Comparison of ENCODE assay signal across 24 mouse cellular contexts in genomic region chr17:46996484-46996883, GRCm38 (mm10). TPM values are rescaled to one million over a fixed set of nuclear protein-coding genes. Genes with fewer than 3 reads are reported as not detected.
A peak's percentile ranks its signal among the peaks of the same experiment; 100 is the strongest.
DNase-seq lines count a peak whose midpoint lies in the region; ATAC-seq and TF ChIP-seq lines count a peak whose summit lies in the region.
"Had no signal": no experiment of that assay in that cellular context is flagged by ENCODE, and none has a peak within 500 bp of the region (broad histone marks: within the 10 kb centered on the region; RNA-seq: fewer than 3 reads in every experiment).

No protein-coding gene starts in this region.

- H3K27me3 ChIP-seq in kidney, embryonic 16.5 days (ENCODE audit: insufficient read depth, low read length), result no peaks in the 10 kb centered on the region
- H3K27me3 ChIP-seq in midbrain, embryonic 10.5 days (ENCODE audit: low read depth, poor library complexity, severe bottlenecking), result no peaks in the 10 kb centered on the region
- H3K27me3 ChIP-seq: heart, embryonic 13.5 days; intestine, embryonic 15.5 days; limb, embryonic 12.5 days; liver, embryonic 12.5 days; neural tube, embryonic 15.5 days had no signal

- no peak for TF ChIP-seq CTCF in gastrocnemius, adult 2 months (IDR thresholded peaks at IDR 0.05)

- peak overlapping the region; percentile 17 for H3K4me3 ChIP-seq in gastrocnemius, adult 2 months
- H3K4me3 ChIP-seq in kidney, embryonic 16.5 days (ENCODE audit: low read length), result no peak overlapping the region
- no peak overlapping the region for H3K4me3 ChIP-seq in midbrain, embryonic 10.5 days
- H3K4me3 ChIP-seq: heart, embryonic 13.5 days; hindbrain, embryonic 10.5 days; intestine, embryonic 15.5 days; limb, embryonic 12.5 days; liver, embryonic 12.5 days; neural tube, embryonic 15.5 days had no signal

- H3K36me3 ChIP-seq in kidney, embryonic 16.5 days (ENCODE audit: insufficient read depth, low read length), result peaks cover 39% of the 10 kb centered on the region
- peaks cover 88% of the 10 kb centered on the region for H3K36me3 ChIP-seq in midbrain, embryonic 10.5 days

- H3K4me2 ChIP-seq in kidney, embryonic 16.5 days (replicated peaks; ENCODE audit: low read depth, low read length), result no peak overlapping the region
- H3K4me2 ChIP-seq: heart, embryonic 13.5 days; intestine, embryonic 15.5 days; limb, embryonic 12.5 days; liver, embryonic 12.5 days; neural tube, embryonic 15.5 days had no signal

- no peaks in the 10 kb centered on the region for H3K9me3 ChIP-seq in kidney, embryonic 16.5 days (ENCODE audit: low read length)
- H3K9me3 ChIP-seq in midbrain, embryonic 10.5 days (replicated peaks), result no peaks in the 10 kb centered on the region
- H3K9me3 ChIP-seq: heart, embryonic 13.5 days; hindbrain, embryonic 10.5 days; intestine, embryonic 15.5 days; limb, embryonic 12.5 days; liver, embryonic 12.5 days; neural tube, embryonic 15.5 days had no signal

- DNase-seq in gastrocnemius, adult 2 months, result no peak
- no peak for DNase-seq in gastrocnemius, postnatal 10 days
- DNase-seq in kidney, adult 8-10 months, result no peak
- peak; percentile 19 for DNase-seq in heart, adult 8-10 months (ENCODE audit: low spot score)
- DNase-seq in heart, postnatal 4 days, result peak; percentile 28
- DNase-seq in midbrain, embryonic 10.5 days (ENCODE audit: low spot score), result no peak
- DNase-seq in adipocyte (ENCODE audit: low spot score), result no peak
- DNase-seq: adrenal gland, postnatal 25 days; cerebellum, adult 8-10 months; forebrain, postnatal 0 days; gastrocnemius, postnatal 36 days; lung, adult 18-20 months; lung, postnatal 36 days; right cerebral cortex, adult 18-20 months; right cerebral cortex, postnatal 4 days; thymus, postnatal 36 days had no signal

- peak overlapping the region; percentile 27; the same call in 1 of the 2 replicates for H3K9ac ChIP-seq in kidney, embryonic 16.5 days (replicated peaks; ENCODE audit: low read length)
- H3K9ac ChIP-seq: forebrain, postnatal 0 days; heart, embryonic 13.5 days; intestine, embryonic 15.5 days; limb, embryonic 12.5 days; liver, embryonic 12.5 days; neural tube, embryonic 15.5 days had no signal

- peak; percentile 49 for ATAC-seq in kidney, embryonic 16.5 days (ENCODE audit: low FRiP score, low TSS enrichment)
- ATAC-seq: forebrain, postnatal 0 days; hindbrain, embryonic 16.5 days; intestine, embryonic 15.5 days; liver, embryonic 12.5 days had no signal

- H3K4me1 ChIP-seq in kidney, embryonic 16.5 days (ENCODE audit: insufficient read depth, low read length), result peaks cover 28% of the 10 kb centered on the region
- no peaks in the 10 kb centered on the region for H3K4me1 ChIP-seq in midbrain, embryonic 10.5 days
- H3K4me1 ChIP-seq: intestine, embryonic 15.5 days; limb, embryonic 12.5 days had no signal

- peak overlapping the region; percentile 80 for H3K27ac ChIP-seq in gastrocnemius, adult 2 months
- peak overlapping the region; percentile 82 for H3K27ac ChIP-seq in kidney, embryonic 16.5 days (ENCODE audit: low read length)
- no peak overlapping the region for H3K27ac ChIP-seq in midbrain, embryonic 10.5 days (replicated peaks)
- H3K27ac ChIP-seq: heart, embryonic 13.5 days; hindbrain, embryonic 10.5 days; intestine, embryonic 15.5 days; limb, embryonic 12.5 days; liver, embryonic 12.5 days; neural tube, embryonic 15.5 days had no signal

- intact Hi-C loops in gastrocnemius, adult 2 months (cut with DNase I), result no loop called here

- WGBS in kidney, embryonic 16.5 days, result 15% methylated on average over 7 of the region's 7 CpGs
- WGBS in midbrain, embryonic 10.5 days, result 90% methylated on average over 7 of the region's 7 CpGs

RNA-seq across cellular contexts. Expression of gene Ubr2, which starts 13.9 kb away (rescaled TPM):
- total RNA-seq in gastrocnemius, adult 2 months (2021), result 10 to 100 TPM; 65.4 to 73.5 TPM
- 10 to 100 TPM; 31.3 to 36.7 TPM for total RNA-seq in gastrocnemius, postnatal 10 days (2021)
- 19.9 and 21.1 TPM in 2 replicates for polyA plus RNA-seq in kidney, embryonic 16.5 days (2015; fragmentation: Nextera tagmentation; extraction: Ambion mirVana)
- 10 to 100 TPM; 78.8 to 87.7 (median 82.8) TPM for total RNA-seq in heart, adult 8-10 months (2022)
- 10 to 100 TPM; 44.9 to 49.5 TPM for total RNA-seq in heart, postnatal 4 days (2021)
- polyA plus RNA-seq in midbrain, embryonic 10.5 days (2016; fragmentation: Nextera tagmentation; extraction: Ambion mirVana), result 15.5 and 16.5 TPM in 2 replicates

Comparison
In these comparisons a context has a peak if more than half of its experiments do, and no peak if none do; other contexts are left out.
1. DNase-seq: peak in heart, adult 8-10 months (single experiment) and heart, postnatal 4 days (single experiment); none in gastrocnemius, adult 2 months (single experiment), gastrocnemius, postnatal 10 days (single experiment), kidney, adult 8-10 months (0 of 2), midbrain, embryonic 10.5 days (single experiment) and adipocyte (single experiment).